Mouse (Mus musculus) T-helper 1 cell (primary cell): ENCODE measurements around the gene Catsper2.

Source experiments
- in situ Hi-C: fragments of 300-600 bp; cut with MboI, MseI; formaldehyde crosslinking; loops from one replicate; pipeline ENCODE4 v1.15.1; 2025; ENCODE audit warnings: high pct_unique_total_duplicates

Gene Catsper2

DNA sequence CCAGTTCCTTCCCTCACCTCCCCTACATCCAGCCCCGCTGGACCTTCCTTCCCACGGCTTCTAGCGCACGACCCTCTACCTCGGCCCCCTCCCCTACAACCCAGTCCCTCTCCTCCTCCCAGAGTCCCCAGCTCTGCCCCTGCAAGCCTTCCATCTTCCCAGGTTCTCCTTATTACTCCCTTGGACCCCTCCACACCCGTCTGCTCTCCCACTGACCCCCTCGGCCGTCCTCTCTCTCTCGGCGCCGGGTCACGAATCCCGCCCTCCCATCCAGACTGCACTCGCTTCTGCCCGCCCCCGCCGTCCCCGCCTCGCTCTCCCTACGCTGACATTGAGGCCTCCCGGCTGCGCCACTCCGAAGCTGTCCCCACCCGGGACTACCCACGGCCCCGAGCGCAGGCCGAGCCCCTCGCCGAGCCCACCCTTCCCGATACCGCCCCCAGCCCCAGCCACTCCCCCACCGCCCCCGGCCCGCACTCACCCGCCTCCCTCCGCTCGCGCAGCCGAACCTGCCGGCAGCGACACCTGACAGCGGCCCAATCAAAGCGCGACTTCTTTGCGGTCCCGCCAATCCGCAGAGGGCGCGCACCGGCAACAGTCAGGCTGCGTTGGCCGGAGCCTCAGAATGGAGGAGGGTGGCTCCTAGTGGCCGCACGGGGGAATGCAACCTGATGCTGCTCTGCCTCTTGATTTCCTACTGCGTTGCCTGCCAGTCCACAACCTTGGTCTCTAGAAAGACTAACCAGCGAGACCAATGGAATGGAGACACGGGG lies 58.6 kb downstream of the Catsper2 start, which contains the start of gene Ppip5k1:
Gene Ppip5k1, minus strand, starts transcription at position 577 of the 773 bp plus-strand sequence.
- in situ Hi-C loops = no loop called here

DNA sequence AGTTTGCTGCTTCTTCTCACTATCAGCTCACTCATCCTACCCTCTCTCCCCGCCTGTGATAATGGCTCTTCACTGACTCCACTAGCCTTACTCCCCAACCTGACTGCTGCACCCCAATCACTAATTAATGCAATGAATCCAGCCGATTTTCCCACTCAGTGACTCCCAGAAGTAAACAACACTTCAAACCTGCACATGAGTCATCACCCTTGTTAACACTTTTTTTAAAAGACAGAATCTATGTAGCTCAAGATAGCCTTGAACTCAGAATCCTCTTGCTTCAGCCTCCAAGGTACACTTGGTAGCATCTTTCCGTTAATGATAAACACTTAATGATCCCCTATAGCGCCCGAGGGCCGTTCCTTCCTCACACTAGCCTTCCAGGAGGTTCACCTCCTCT lies 59.2 kb downstream of the Catsper2 start:
- in situ Hi-C loops = no loop called here

GRCm38 (mm10) chr2:121353156-121353555 lies 60.4 kb downstream of the Catsper2 start:
- in situ Hi-C loops = no loop called here
